Mouse (Mus musculus) skeletal muscle tissue, adult 2 months (tissue): Measurements from ENCODE around the gene H2-M10.5.
A peak's percentile ranks its signal among the peaks of the same experiment; 100 is the strongest.
"Not testable (repeated sequence)": the region's sequence is repeated elsewhere in the genome, so short reads cannot be mapped to it uniquely, and the experiment has no call there.

ENCODE experiments used
- DNase-seq: peaks from one replicate; pipeline ENCODE4 v3.0.0-alpha.2; 2012; ENCODE audit warnings: low read depth, low spot score

H2-M10.5 gene

GRCm38 (mm10) chr17:36772610-36773009, at the start of gene H2-M10.5:
Gene H2-M10.5, plus strand, starts transcription at chr17:36772910.
- not testable (repeated sequence) for DNase-seq

DNA sequence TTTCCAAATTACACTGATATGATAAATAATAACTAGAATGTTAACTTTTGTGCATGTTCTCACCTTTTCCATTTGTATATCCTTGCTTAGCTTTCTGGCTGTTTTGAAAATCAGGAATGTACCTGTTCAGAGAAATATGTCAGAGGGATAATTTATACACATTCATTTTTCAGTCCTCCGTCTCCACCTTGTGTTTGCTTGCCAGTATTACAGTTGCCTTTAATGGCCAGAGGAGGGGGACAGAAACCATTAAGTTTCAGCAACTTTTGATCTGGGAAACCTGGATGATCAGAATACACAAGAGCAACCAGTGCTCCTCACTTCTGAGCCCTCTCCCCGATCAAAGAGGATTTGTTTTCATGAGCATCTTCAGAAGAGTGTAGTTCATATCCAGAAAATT, 46.7 kb upstream of the H2-M10.5 start:
- no peak for DNase-seq

- no peak for DNase-seq
Measured at GRCm38 (mm10) chr17:36763816-36764215, 8.9 kb upstream of the H2-M10.5 start.

DNA sequence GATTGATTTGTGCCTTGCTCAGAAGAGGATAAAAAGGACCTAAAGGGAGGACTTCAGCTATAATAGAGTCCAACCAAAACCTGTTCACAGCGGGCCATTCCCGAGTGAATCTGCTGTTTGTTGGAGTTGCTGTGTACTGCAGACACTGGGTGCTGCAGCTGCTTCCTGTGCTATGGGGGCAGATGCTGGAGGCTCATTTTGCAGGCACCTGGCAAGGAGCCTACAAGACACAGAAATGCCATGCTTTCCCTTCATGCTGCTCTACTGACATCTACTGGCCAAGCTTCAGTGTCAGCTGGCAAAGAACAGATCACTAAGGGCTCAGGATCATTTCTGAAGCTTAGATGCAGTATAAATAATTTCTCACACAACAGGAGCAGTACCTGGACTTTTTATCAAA, 8.5 kb upstream of the H2-M10.5 start:
- DNase-seq: not testable (repeated sequence)

- not testable (repeated sequence) for DNase-seq
Measured at GRCm38 (mm10) chr17:36765403-36765802, 7.3 kb upstream of the H2-M10.5 start.

DNA sequence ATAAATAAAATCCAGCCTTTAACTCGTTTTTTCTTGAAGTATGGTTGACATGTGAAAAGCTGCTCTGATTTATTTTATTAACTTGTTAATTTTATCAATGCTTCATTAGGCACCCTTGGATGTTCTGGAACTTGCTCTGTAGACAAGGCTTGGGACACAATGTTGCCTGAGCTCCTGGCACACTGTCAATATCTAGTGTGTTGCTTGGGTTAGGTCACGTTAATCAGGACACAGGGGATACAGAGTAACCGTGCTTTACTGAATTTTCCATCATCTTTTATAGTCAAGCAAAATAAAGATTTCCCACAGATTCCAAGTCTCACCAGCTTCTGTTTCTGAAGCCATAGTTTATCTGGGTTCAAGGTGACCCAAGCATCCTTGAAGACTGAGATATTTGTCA, 8.8 kb downstream of the H2-M10.5 start:
- no peak for DNase-seq

GRCm38 (mm10) chr17:36786483-36786886, 13.8 kb downstream of the H2-M10.5 start:
- DNase-seq: not testable (repeated sequence)

- DNase-seq: no peak
Measured at GRCm38 (mm10) chr17:36788351-36788750, 15.6 kb downstream of the H2-M10.5 start.

DNA sequence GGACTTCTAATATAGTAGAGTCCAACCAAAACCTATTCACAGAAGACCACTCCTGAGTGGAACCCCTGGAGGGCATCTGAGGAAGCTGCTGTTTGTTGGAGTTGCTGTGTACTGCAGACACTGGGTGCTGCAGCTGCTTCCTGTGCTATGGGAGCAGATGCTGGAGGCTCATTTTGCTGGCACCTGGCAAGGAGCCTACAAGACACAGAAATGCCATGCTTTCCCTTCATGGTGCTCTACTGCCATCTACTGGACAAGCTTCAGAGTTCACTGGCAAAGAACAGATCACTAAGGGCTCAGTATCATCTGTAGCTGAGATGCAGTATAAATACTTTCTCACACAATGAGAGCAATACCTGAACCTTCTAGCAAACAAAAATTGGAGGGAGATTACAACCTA, 16.1 kb downstream of the H2-M10.5 start:
- peak; percentile 61 for DNase-seq

- no peak for DNase-seq
Measured at GRCm38 (mm10) chr17:36799493-36799892, 26.8 kb downstream of the H2-M10.5 start.

DNA sequence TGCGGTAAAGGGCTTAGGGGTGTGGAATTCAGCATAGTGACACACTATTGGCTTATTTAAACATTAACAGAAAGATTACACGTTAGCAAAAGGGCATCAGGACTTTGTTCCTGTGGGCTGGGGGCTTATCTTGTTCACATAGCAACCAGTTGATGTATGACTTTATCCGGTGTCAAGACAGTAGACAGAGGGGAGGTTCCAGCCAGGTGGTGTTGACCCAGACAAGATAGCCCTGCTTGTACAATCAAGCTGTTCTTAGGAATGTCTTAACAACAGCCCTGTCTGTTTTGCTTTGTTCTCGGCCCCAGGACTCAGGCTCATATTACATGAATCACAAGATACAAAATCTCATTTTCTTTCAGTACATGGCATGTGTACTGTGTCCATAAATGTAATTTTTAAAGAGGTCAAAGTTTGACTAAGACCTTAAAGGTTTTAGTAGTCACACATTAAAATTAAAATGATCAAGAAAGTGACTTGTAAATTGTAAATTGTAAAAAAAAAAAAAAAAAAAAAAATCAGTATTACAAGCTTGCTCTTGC, 27.3 kb downstream of the H2-M10.5 start:
- not testable (repeated sequence) for DNase-seq

DNA sequence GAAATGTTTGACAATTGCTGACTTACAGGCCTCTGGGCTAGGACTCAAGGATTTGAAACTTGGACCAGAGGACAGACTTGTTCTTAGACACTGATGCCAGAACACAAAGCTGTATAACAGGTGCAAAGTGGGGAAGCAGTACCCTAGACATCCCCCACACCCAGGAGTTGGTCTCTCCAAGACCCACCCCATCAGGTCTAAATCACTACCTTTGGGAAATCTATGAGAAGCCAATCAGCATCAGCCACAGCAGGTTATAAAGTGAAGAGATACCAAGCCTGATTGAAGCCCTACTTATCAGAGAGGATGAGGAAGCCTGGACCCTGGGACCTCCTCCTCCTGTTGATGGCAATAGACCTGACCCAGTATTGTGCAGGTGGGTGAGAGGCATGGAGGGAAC, 39.2 kb downstream of the H2-M10.5 start, which contains the start of gene H2-M10.6:
H2-M10.6 (plus strand) TSS at position 301 of the 400 bp plus-strand sequence.
- DNase-seq: no peak

DNA sequence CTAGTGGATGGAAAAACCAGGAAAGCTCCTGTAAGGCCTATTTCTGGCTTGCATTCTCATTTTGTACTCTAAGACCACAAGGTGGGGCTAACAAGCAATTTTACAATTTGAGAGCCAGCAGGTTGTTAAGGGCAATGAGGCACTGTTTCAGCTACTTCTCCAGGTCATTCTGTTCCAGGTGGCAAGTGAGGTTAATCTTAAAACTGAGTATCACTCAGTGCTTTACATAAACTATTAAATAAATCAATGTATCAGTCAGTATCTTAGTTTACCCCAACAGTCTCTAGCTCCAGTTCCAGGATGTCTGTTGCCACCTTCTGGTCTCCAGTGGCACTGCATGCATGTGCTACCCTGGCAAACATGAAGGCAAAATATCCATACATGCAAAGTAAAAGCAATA, 51.3 kb downstream of the H2-M10.5 start:
- no peak for DNase-seq

GRCm38 (mm10) chr17:36825525-36825924, 52.8 kb downstream of the H2-M10.5 start:
- no peak for DNase-seq
